Mouse (Mus musculus): ENCODE results near the gene Samd9l.
"Not testable (repeated sequence)": the region's sequence is repeated elsewhere in the genome, so short reads cannot be mapped to it uniquely, and the experiment has no call there.

The Samd9l gene

GRCm38 (mm10) chr6:3365609-3366008 lies 33.8 kb downstream of the Samd9l start:
- in situ Hi-C loops (cut with MboI; ENCODE audit: low pct_unique_long_range_greater_than_20kb in 1 of 2, low sequenced_read_pairs in 2 of 2, unreplicated experiment in 1 of 2): loop anchor here in 1 of 2 experiments (10.0 kb wide), 1 partner anchor 49 kb away; no protein-coding TSS in a partner anchor

GRCm38 (mm10) chr6:3345924-3346597 lies 53.3 kb downstream of the Samd9l start:
- in situ Hi-C loops (cut with MboI; ENCODE audit: low pct_unique_long_range_greater_than_20kb in 1 of 2, low sequenced_read_pairs in 2 of 2, unreplicated experiment in 1 of 2): not testable (repeated sequence)

GRCm38 (mm10) chr6:3345043-3345639 lies 54.2 kb downstream of the Samd9l start:
- in situ Hi-C loops (cut with MboI; ENCODE audit: low pct_unique_long_range_greater_than_20kb in 1 of 2, low sequenced_read_pairs in 2 of 2, unreplicated experiment in 1 of 2): not testable (repeated sequence)

- in situ Hi-C loops (cut with MboI; ENCODE audit: low pct_unique_long_range_greater_than_20kb in 1 of 2, low sequenced_read_pairs in 2 of 2, unreplicated experiment in 1 of 2): loop anchor here (5.0 kb wide), 1 partner anchor 54 kb away; the partner anchor contains the start of gene Samd9l (in 2 of the 2)
Observed at GRCm38 (mm10) chr6:3343603-3344247, 55.6 kb downstream of the Samd9l start.

- in situ Hi-C loops (cut with MboI; ENCODE audit: low pct_unique_long_range_greater_than_20kb in 1 of 2, low sequenced_read_pairs in 2 of 2, unreplicated experiment in 1 of 2): loop anchor here (5.0 kb wide), 1 partner anchor 56 kb away; the partner anchor contains the start of gene Samd9l (in 2 of the 2)
Observed at GRCm38 (mm10) chr6:3341479-3341878, 57.9 kb downstream of the Samd9l start.

GRCm38 (mm10) chr6:3340928-3341327 lies 58.4 kb downstream of the Samd9l start:
- in situ Hi-C loops (cut with MboI; ENCODE audit: low pct_unique_long_range_greater_than_20kb in 1 of 2, low sequenced_read_pairs in 2 of 2, unreplicated experiment in 1 of 2): loop anchor here (5.0 kb wide), 1 partner anchor 56 kb away; the partner anchor contains the start of gene Samd9l (in 2 of the 2)

- in situ Hi-C loops (cut with MboI; ENCODE audit: low pct_unique_long_range_greater_than_20kb in 1 of 2, low sequenced_read_pairs in 2 of 2, unreplicated experiment in 1 of 2): not testable (repeated sequence)
Observed at GRCm38 (mm10) chr6:3339131-3339530, 60.2 kb downstream of the Samd9l start.

Measured in mouse embryonic stem cell (cell line).